Mouse (Mus musculus): ENCODE data around the gene Ubr3. TPM values are rescaled to one million over a fixed set of nuclear protein-coding genes. Genes with fewer than 3 reads are reported as not detected.
A peak's percentile ranks its signal among the peaks of the same experiment; 100 is the strongest.

The Ubr3 gene
- total and polyA plus RNA-seq, 3 experiments, result 16.0 to 35.8 (median 17.9) TPM

- peaks cover 0 to 3% of the 10 kb centered on the region in 2 experiments; a peak in 2 of 4 replicates for H3K4me1 ChIP-seq (ENCODE audit: control insufficient read depth in 1 of 2, insufficient read depth in 2 of 2)
- H3K27ac ChIP-seq (ENCODE audit: insufficient read depth, low read depth), result no peak overlapping the region
- H3K79me2 ChIP-seq (replicated peaks; ENCODE audit: control insufficient read depth, extremely low read depth, insufficient read depth, poor library complexity, severe bottlenecking), result no peaks in the 10 kb centered on the region
- H3K36me3 ChIP-seq (replicated peaks in 1 of 2; ENCODE audit: control insufficient read depth in 1 of 2, insufficient read depth in 1 of 2, low read length in 1 of 2), result no peaks in the 10 kb centered on the region
- no peak overlapping the region for H3K4me2 ChIP-seq (ENCODE audit: insufficient read depth, low read depth, poor library complexity, severe bottlenecking)
- no peak for DNase-seq (ENCODE audit: extremely low read depth)
- H3K9me3 ChIP-seq (replicated peaks; ENCODE audit: low read length), result no peaks in the 10 kb centered on the region
- in situ Hi-C loops (cut with MboI; ENCODE audit: low pct_ligation_motif_present, low pct_unique_long_range_greater_than_20kb, low sequenced_read_pairs) (no loop called here), dilution Hi-C loops (cut with MboI; ENCODE audit: extremely low pct_ligation_motif_present, extremely low pct_unique_long_range_greater_than_20kb, low sequenced_read_pairs) (no loop called here)
- H3K9ac ChIP-seq (ENCODE audit: insufficient read depth, low read depth), result no peak overlapping the region
- TF ChIP-seq PAX5 (IDR thresholded peaks at IDR 0.05; ENCODE audit: low read length) (no peak), NELFE (IDR thresholded peaks at IDR 0.05; ENCODE audit: low read depth, low read length) (no peak), SMC3 (IDR thresholded peaks at IDR 0.05; ENCODE audit: low read depth, low read length) (no peak), MAFK (IDR thresholded peaks at IDR 0.05; ENCODE audit: insufficient replicate concordance, low read length) (no peak), BHLHE40 (IDR thresholded peaks at IDR 0.05; ENCODE audit: low read depth, low read length) (no peak), SIN3A (IDR thresholded peaks at IDR 0.05; ENCODE audit: low read length) (no peak), USF1 (IDR thresholded peaks at IDR 0.05; ENCODE audit: low read depth, low read length) (no peak), CHD1 (IDR thresholded peaks at IDR 0.05; ENCODE audit: low read depth, low read length) (no peak), TCF12 (IDR thresholded peaks at IDR 0.05; ENCODE audit: low read depth, low read length) (no peak), E2F4 (IDR thresholded peaks at IDR 0.05; ENCODE audit: insufficient replicate concordance, low read depth, low read length) (no peak)
- no peak overlapping the region for H3K4me3 ChIP-seq (replicated peaks in 1 of 3; ENCODE audit: low read depth in 2 of 3, low read length in 2 of 3, poor library complexity in 1 of 3)
- no peaks in the 10 kb centered on the region for H3K27me3 ChIP-seq (replicated peaks)
Observed at GRCm38 (mm10) chr2:69856392-69856791, 40.7 kb upstream of the Ubr3 start.

DNA sequence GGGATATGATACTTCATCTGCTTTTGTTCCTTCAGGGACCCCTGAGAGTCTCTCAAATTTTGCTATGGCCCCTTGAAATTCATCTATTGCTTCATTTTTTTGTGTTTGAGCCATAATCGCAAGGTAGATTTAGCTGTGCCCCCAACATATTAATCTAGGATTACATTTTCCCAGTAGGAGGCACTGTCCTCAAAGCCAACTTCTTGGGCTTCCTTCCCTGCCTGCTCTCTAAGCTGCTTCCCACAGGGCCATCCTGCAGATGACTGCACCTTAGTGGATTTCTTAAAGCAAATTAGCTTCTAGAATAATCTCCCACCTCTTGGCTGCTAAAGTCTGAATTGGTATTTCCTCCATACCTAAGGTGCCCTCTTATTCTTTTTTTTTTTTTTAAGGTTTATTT lies 39.2 kb upstream of the Ubr3 start:
- Histone ChIP-seq H3K27ac (ENCODE audit: insufficient read depth, low read depth) (no peak overlapping the region), H3K4me1 (ENCODE audit: control insufficient read depth in 1 of 2, insufficient read depth in 2 of 2) (peaks cover 0 to 3% of the 10 kb centered on the region in 2 experiments; a peak in 2 of 4 replicates), H3K27me3 (replicated peaks) (no peaks in the 10 kb centered on the region), H3K9ac (ENCODE audit: insufficient read depth, low read depth) (no peak overlapping the region), H3K4me3 (replicated peaks in 1 of 3; ENCODE audit: low read depth in 2 of 3, low read length in 2 of 3, poor library complexity in 1 of 3) (no peak overlapping the region), H3K36me3 (replicated peaks in 1 of 2; ENCODE audit: control insufficient read depth in 1 of 2, insufficient read depth in 1 of 2, low read length in 1 of 2) (no peaks in the 10 kb centered on the region), H3K4me2 (ENCODE audit: insufficient read depth, low read depth, poor library complexity, severe bottlenecking) (no peak overlapping the region), H3K9me3 (replicated peaks; ENCODE audit: low read length) (no peaks in the 10 kb centered on the region), H3K79me2 (replicated peaks; ENCODE audit: control insufficient read depth, extremely low read depth, insufficient read depth, poor library complexity, severe bottlenecking) (peaks cover 15% of the 10 kb centered on the region)
- dilution Hi-C loops (cut with MboI; ENCODE audit: extremely low pct_ligation_motif_present, extremely low pct_unique_long_range_greater_than_20kb, low sequenced_read_pairs) (no loop called here), in situ Hi-C loops (cut with MboI; ENCODE audit: low pct_ligation_motif_present, low pct_unique_long_range_greater_than_20kb, low sequenced_read_pairs) (no loop called here)
- no peak for TF ChIP-seq E2F4 (IDR thresholded peaks at IDR 0.05; ENCODE audit: insufficient replicate concordance, low read depth, low read length)
- TF ChIP-seq ZNF384 (IDR thresholded peaks at IDR 0.05; ENCODE audit: low read depth, low read length), result peak; percentile 45
- TF ChIP-seq ZKSCAN1 (IDR thresholded peaks at IDR 0.05; ENCODE audit: borderline replicate concordance, low read depth, low read length), result no peak
- peak; percentile 15; the same call in 1 of the 2 replicates for TF ChIP-seq SMC3 (IDR thresholded peaks at IDR 0.05; ENCODE audit: low read depth, low read length)
- no peak for TF ChIP-seq JUND (conservative IDR thresholded peaks at IDR 0.05; ENCODE audit: low read depth, low read length)
- TF ChIP-seq CTCF (conservative IDR thresholded peaks at IDR 0.05 in 1 of 2, IDR thresholded peaks at IDR 0.05 in 1 of 2; ENCODE audit: low read depth in 2 of 2, low read length in 2 of 2), result peak in 1 of 2 experiments; percentile 65; a peak in 3 of 4 replicates
- peak; percentile 63 for TF ChIP-seq RAD21 (IDR thresholded peaks at IDR 0.05; ENCODE audit: low read depth, low read length)
- DNase-seq (ENCODE audit: extremely low read depth), result peak; percentile 17
